Mouse (Mus musculus) CH12.LX (cell line): ENCODE measurements around the gene Fndc4. TPM values are rescaled to one million over a fixed set of nuclear protein-coding genes. Genes with fewer than 3 reads are reported as not detected.

Experiments used
- DNase-seq: peaks from one replicate; pipeline ENCODE4 v3.0.0-alpha.2; 2013; ENCODE audit errors: extremely low read depth
- H3K27ac ChIP-seq: 2 replicates; pipeline ENCODE4 v1.5.1; 2012; ENCODE audit warnings: low read depth, mild to moderate bottlenecking, control low read depth, moderate library complexity; ENCODE audit not compliant: insufficient read depth
- H3K27me3 ChIP-seq: replicated peaks from 2 replicates; pipeline ENCODE3; 2012; ENCODE audit warnings: inconsistent platforms
- H3K36me3 ChIP-seq, 2 experiments: replicated peaks in 1 of 2; 2 replicates each; pipeline versions ENCODE3 to v1.6.1; 2012; ENCODE audit warnings: inconsistent platforms in 1 of 2, low read length in 1 of 2, mild to moderate bottlenecking in 1 of 2, mixed read lengths in 1 of 2, moderate library complexity in 1 of 2; ENCODE audit not compliant: control insufficient read depth in 1 of 2, insufficient read depth in 1 of 2
- H3K4me1 ChIP-seq, 2 experiments: 2 replicates each; pipeline ENCODE4 v1.6.1; 2012; ENCODE audit warnings: inconsistent platforms in 1 of 2, moderate library complexity in 1 of 2; ENCODE audit not compliant: insufficient read depth in 2 of 2, control insufficient read depth in 1 of 2
- H3K4me2 ChIP-seq: 2 replicates; pipeline ENCODE4 v1.6.1; 2012; ENCODE audit warnings: low read depth, mild to moderate bottlenecking, control low read depth; ENCODE audit not compliant: poor library complexity, insufficient read depth, severe bottlenecking
- H3K4me3 ChIP-seq, 3 experiments: fragments of 150-350 bp in 1 of 3; sonication (generic) in 1 of 3; replicated peaks in 1 of 3; 2 replicates each; pipeline versions ENCODE3 to v1.5.1; 2011 to 2012; ENCODE audit warnings: low read depth in 2 of 3, low read length in 2 of 3, mild to moderate bottlenecking in 2 of 3, moderate library complexity in 2 of 3, control low read depth in 1 of 3, improper control_type of control experiment in 1 of 3, inconsistent platforms in 1 of 3, mixed read lengths in 1 of 3; ENCODE audit not compliant: poor library complexity in 1 of 3
- H3K79me2 ChIP-seq: replicated peaks from 2 replicates; pipeline ENCODE4 v1.6.1; 2012; ENCODE audit warnings: mild to moderate bottlenecking, moderate library complexity; ENCODE audit not compliant: control insufficient read depth, poor library complexity, insufficient read depth, severe bottlenecking; ENCODE audit errors: extremely low read depth
- H3K9ac ChIP-seq: 2 replicates; pipeline ENCODE4 v1.6.1; 2012; ENCODE audit warnings: low read depth, mild to moderate bottlenecking, control low read depth, moderate library complexity; ENCODE audit not compliant: insufficient read depth
- H3K9me3 ChIP-seq: replicated peaks from 2 replicates; pipeline ENCODE3; 2012; ENCODE audit warnings: low read length, inconsistent platforms, mixed read lengths
- BHLHE40 ChIP-seq: IDR thresholded peaks from 2 replicates; pipeline ENCODE4 v1.6.1; 2011; ENCODE audit warnings: mild to moderate bottlenecking, low read depth, low read length, improper control_type of control experiment
- CHD1 ChIP-seq: IDR thresholded peaks from 2 replicates; pipeline ENCODE4 v1.6.1; 2012; ENCODE audit warnings: low read depth, low read length, improper control_type of control experiment, inconsistent platforms
- E2F4 ChIP-seq: IDR thresholded peaks from 2 replicates; pipeline ENCODE4 v1.6.1; 2011; ENCODE audit warnings: low read depth, low read length, improper control_type of control experiment; ENCODE audit not compliant: insufficient replicate concordance
- EP300 ChIP-seq: IDR thresholded peaks from 2 replicates; pipeline ENCODE4 v1.6.1; 2011; ENCODE audit warnings: low read length, improper control_type of control experiment
- ETS1 ChIP-seq: conservative IDR thresholded peaks from 2 replicates; pipeline ENCODE4 v1.6.1; 2012; ENCODE audit warnings: low read depth, mild to moderate bottlenecking, inconsistent platforms, low read length, improper control_type of control experiment, moderate library complexity
- GABPA ChIP-seq: IDR thresholded peaks from 2 replicates; pipeline ENCODE4 v1.6.1; 2012; ENCODE audit warnings: low read depth, low read length, improper control_type of control experiment, inconsistent platforms; ENCODE audit not compliant: insufficient replicate concordance
- JUN ChIP-seq: IDR thresholded peaks from 2 replicates; pipeline ENCODE4 v1.6.1; 2011; ENCODE audit warnings: low read depth, mild to moderate bottlenecking, low read length, improper control_type of control experiment, moderate library complexity; ENCODE audit not compliant: insufficient read depth
- JUND ChIP-seq: conservative IDR thresholded peaks from 2 replicates; pipeline ENCODE4 v1.6.1; 2011; ENCODE audit warnings: low read depth, low read length, improper control_type of control experiment
- MAFK ChIP-seq: IDR thresholded peaks from 2 replicates; pipeline ENCODE4 v1.6.1; 2011; ENCODE audit warnings: low read length, improper control_type of control experiment; ENCODE audit not compliant: insufficient replicate concordance
- MYC ChIP-seq: IDR thresholded peaks from 2 replicates; pipeline ENCODE4 v1.6.1; 2011; ENCODE audit warnings: low read depth, mild to moderate bottlenecking, improper control_type of control experiment, low read length
- NELFE ChIP-seq: IDR thresholded peaks from 2 replicates; pipeline ENCODE4 v1.6.1; 2011; ENCODE audit warnings: low read depth, low read length, improper control_type of control experiment
- NRF1 ChIP-seq: IDR thresholded peaks from 2 replicates; pipeline ENCODE4 v1.6.1; 2014; ENCODE audit warnings: low read depth, mild to moderate bottlenecking, inconsistent platforms, low read length, improper control_type of control experiment, moderate library complexity
- PAX5 ChIP-seq: IDR thresholded peaks from 2 replicates; pipeline ENCODE4 v1.6.1; 2012; ENCODE audit warnings: low read length, inconsistent platforms, mixed read lengths
- POLR2A ChIP-seq: IDR thresholded peaks from 2 replicates; pipeline ENCODE4 v1.6.1; 2011; ENCODE audit warnings: low read depth, mild to moderate bottlenecking, improper control_type of control experiment, low read length
- POLR2AphosphoS2 ChIP-seq: IDR thresholded peaks from 2 replicates; pipeline ENCODE4 v1.6.1; 2011; ENCODE audit warnings: low read depth, low read length, improper control_type of control experiment
- RAD21 ChIP-seq: IDR thresholded peaks from 2 replicates; pipeline ENCODE4 v1.6.1; 2011; ENCODE audit warnings: low read depth, mild to moderate bottlenecking, low read length, improper control_type of control experiment, moderate library complexity
- SIN3A ChIP-seq: IDR thresholded peaks from 2 replicates; pipeline ENCODE4 v1.6.1; 2012; ENCODE audit warnings: low read length, improper control_type of control experiment, inconsistent platforms
- UBTF ChIP-seq: IDR thresholded peaks from 2 replicates; pipeline ENCODE4 v1.6.1; 2012; ENCODE audit warnings: low read depth, mild to moderate bottlenecking, inconsistent platforms, low read length, improper control_type of control experiment, moderate library complexity
- USF2 ChIP-seq: conservative IDR thresholded peaks from 2 replicates; pipeline ENCODE4 v1.6.1; 2011; ENCODE audit warnings: low read depth, low read length, improper control_type of control experiment
- ZC3H11A ChIP-seq: IDR thresholded peaks from 2 replicates; pipeline ENCODE4 v1.6.1; 2012; ENCODE audit warnings: low read depth, mild to moderate bottlenecking, inconsistent platforms, low read length, improper control_type of control experiment
- ZKSCAN1 ChIP-seq: IDR thresholded peaks from 2 replicates; pipeline ENCODE4 v1.6.1; 2012; ENCODE audit warnings: low read depth, inconsistent platforms, low read length, improper control_type of control experiment, borderline replicate concordance
- ZMIZ1 ChIP-seq: IDR thresholded peaks from 2 replicates; pipeline ENCODE4 v1.6.1; 2012; ENCODE audit warnings: low read depth, mild to moderate bottlenecking, inconsistent platforms, low read length, improper control_type of control experiment
- ZNF384 ChIP-seq: IDR thresholded peaks from 2 replicates; pipeline ENCODE4 v1.6.1; 2012; ENCODE audit warnings: low read depth, low read length, improper control_type of control experiment, inconsistent platforms
- dilution Hi-C: fragments of 300-500 bp; cut with MboI; formaldehyde crosslinking; loops from 2 replicates; pipeline ENCODE4 v1.14.3; 2020; ENCODE audit warnings: low sequenced_read_pairs; ENCODE audit not compliant: extremely low pct_unique_long_range_greater_than_20kb, extremely low pct_ligation_motif_present
- in situ Hi-C: fragments of 300-500 bp; cut with MboI; formaldehyde crosslinking; loops from 3 replicates; pipeline ENCODE4 v1.14.3; 2019; ENCODE audit warnings: low sequenced_read_pairs, low pct_ligation_motif_present, low pct_unique_long_range_greater_than_20kb, mixed read lengths
- polyA plus RNA-seq: library from polyadenylated mRNA; unstranded; fragments of >175 nt; gene quantifications from 2 replicates; pipeline ENCODE4 v1.2.1, GENCODE M21; 2012; ENCODE audit warnings: low read depth; ENCODE audit not compliant: insufficient read length
- total RNA-seq, 2 experiments: library from RNA; depleted of rRNA; stranded (reverse); fragments of 300-350 nt in 1 of 2; fragments of >200 nt in 1 of 2; gene quantifications; 2 replicates each; pipeline ENCODE4 v1.2.3; 2012 to 2014

Fndc4 gene
- total and polyA plus RNA-seq, 3 experiments, result 0.13 TPM; not detected in 2

- H3K79me2 ChIP-seq, result no peaks in the 10 kb centered on the region
- in situ Hi-C loops (no loop called here), dilution Hi-C loops (no loop called here)
- H3K9me3 ChIP-seq, result peaks cover 8% of the 10 kb centered on the region
- H3K9ac ChIP-seq, result no peak overlapping the region
- no peak overlapping the region for H3K27ac ChIP-seq
- H3K4me1 ChIP-seq, result no peaks in the 10 kb centered on the region
- no peak overlapping the region for H3K4me2 ChIP-seq
- no peak for DNase-seq
- H3K36me3 ChIP-seq, result no peaks in the 10 kb centered on the region
- H3K27me3 ChIP-seq, result peaks cover 28% of the 10 kb centered on the region
- H3K4me3 ChIP-seq, result no peak overlapping the region
- TF ChIP-seq ZKSCAN1 (no peak), NELFE (no peak), JUN (no peak), JUND (no peak), POLR2AphosphoS2 (no peak), ZC3H11A (no peak), NRF1 (no peak), E2F4 (no peak), MAFK (no peak), RAD21 (no peak), BHLHE40 (no peak), ZMIZ1 (no peak), ZNF384 (no peak), ETS1 (no peak), SIN3A (no peak), UBTF (no peak), PAX5 (no peak), GABPA (no peak), EP300 (no peak)
Observed at GRCm38 (mm10) chr5:31322776-31323175, 26.9 kb upstream of the Fndc4 start.

GRCm38 (mm10) chr5:31312806-31313205 lies 16.9 kb upstream of the Fndc4 start:
- no peak for DNase-seq
- Histone ChIP-seq H3K4me1 (no peaks in the 10 kb centered on the region), H3K79me2 (no peaks in the 10 kb centered on the region), H3K27me3 (peaks cover 41% of the 10 kb centered on the region), H3K27ac (no peak overlapping the region), H3K9ac (no peak overlapping the region), H3K36me3 (no peaks in the 10 kb centered on the region), H3K4me3 (no peak overlapping the region), H3K4me2 (no peak overlapping the region), H3K9me3 (no peaks in the 10 kb centered on the region)
- TF ChIP-seq MYC (no peak), POLR2AphosphoS2 (no peak), USF2 (no peak), ZKSCAN1 (no peak), SIN3A (no peak), ZC3H11A (no peak), POLR2A (no peak), CHD1 (no peak), EP300 (no peak)
- in situ Hi-C loops, result no loop called here
- dilution Hi-C loops, result no loop called here
